ENCODE assay signal across 12 mouse cellular contexts in the genomic region with DNA sequence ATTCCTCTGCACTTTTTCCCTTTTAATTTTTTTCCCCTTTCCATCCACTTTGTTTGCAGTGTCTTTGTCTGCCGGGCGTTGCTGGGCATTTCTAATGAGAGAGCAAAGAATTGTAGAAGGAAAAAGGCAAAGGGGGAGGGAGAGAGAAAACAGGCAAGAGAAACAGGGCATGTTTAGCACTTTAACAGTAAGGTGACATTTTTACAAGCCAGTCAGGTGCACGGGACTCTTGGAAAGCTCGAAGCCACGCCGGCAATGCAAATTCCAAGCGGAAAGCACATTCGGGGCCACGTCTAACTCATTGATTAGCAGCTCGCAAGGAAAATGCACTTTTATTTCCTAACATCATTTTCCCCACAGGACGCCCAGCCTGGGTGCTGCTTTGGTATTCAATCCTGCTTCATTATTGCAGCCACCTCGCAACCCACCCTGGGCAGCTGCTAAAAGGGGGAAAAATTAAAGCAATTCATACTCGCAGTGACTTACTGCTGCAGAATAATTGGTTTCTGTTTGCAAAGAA.
DNase-seq lines count a peak whose midpoint lies in the region; ATAC-seq and TF ChIP-seq lines count a peak whose summit lies in the region.
"Had no signal": no experiment of that assay in that cellular context is flagged by ENCODE, and none has a peak within 500 bp of the region (broad histone marks: within the 10 kb centered on the region; RNA-seq: fewer than 3 reads in every experiment).

No protein-coding gene starts in this region.

- H3K9ac ChIP-seq in lung, embryonic 14.5 days = no peak overlapping the region
- H3K9ac ChIP-seq in hindbrain, embryonic 12.5 days = peak overlapping the region; percentile 1; the same call in 1 of the 2 replicates
- peak overlapping the region; percentile 34; the same call in 1 of the 2 replicates for H3K9ac ChIP-seq in midbrain, embryonic 12.5 days (replicated peaks)

- no peaks in the 10 kb centered on the region for H3K27me3 ChIP-seq in lung, embryonic 14.5 days (ENCODE audit: insufficient read depth, low read length)
- 0 out of 2 replicates have a peak, but pooled peaks cover 6% of the 10 kb centered on the region for H3K27me3 ChIP-seq in hindbrain, embryonic 12.5 days
- peaks cover 32% of the 10 kb centered on the region for H3K27me3 ChIP-seq in midbrain, embryonic 12.5 days
- H3K27me3 ChIP-seq: Patski had no signal

- H3K27ac ChIP-seq in lung, embryonic 14.5 days (ENCODE audit: low read depth) = 0 out of 2 replicates have a peak overlapping the region, but pooled peaks have one; percentile 6
- H3K27ac ChIP-seq in hindbrain, embryonic 12.5 days = peak overlapping the region; percentile 86
- peak overlapping the region; percentile 87 for H3K27ac ChIP-seq in midbrain, embryonic 12.5 days (replicated peaks)

- no peak for ATAC-seq in lung, embryonic 14.5 days (ENCODE audit: insufficient read depth)
- ATAC-seq in hindbrain, embryonic 12.5 days (ENCODE audit: low FRiP score) = peak; percentile 8; the same call in 1 of the 2 replicates
- no peak for ATAC-seq in midbrain, embryonic 12.5 days (ENCODE audit: low FRiP score, low read depth)
- no peak for ATAC-seq in erythroblast, adult 5-6 weeks (replicated peaks; ENCODE audit: low FRiP score, poor library complexity, severe bottlenecking)
- ATAC-seq: lung, postnatal 0 days; Patski had no signal

- WGBS in lung, embryonic 14.5 days = 37% methylated on average over 13 of the region's 13 CpGs
- WGBS in hindbrain, embryonic 12.5 days = 12% methylated on average over 13 of the region's 13 CpGs
- 5% methylated on average over 13 of the region's 13 CpGs for WGBS in midbrain, embryonic 12.5 days

- TF ChIP-seq CTCF in lung, embryonic 14.5 days (IDR thresholded peaks at IDR 0.05; ENCODE audit: low read depth) = no peak

- peaks cover 15% of the 10 kb centered on the region for H3K4me1 ChIP-seq in lung, embryonic 14.5 days (ENCODE audit: insufficient read depth)
- H3K4me1 ChIP-seq in hindbrain, embryonic 12.5 days = peaks cover 49% of the 10 kb centered on the region
- H3K4me1 ChIP-seq in midbrain, embryonic 12.5 days = peaks cover 55% of the 10 kb centered on the region

- no peaks in the 10 kb centered on the region for H3K9me3 ChIP-seq in lung, embryonic 14.5 days (ENCODE audit: low read depth, low read length)
- H3K9me3 ChIP-seq in hindbrain, embryonic 12.5 days (replicated peaks) = no peaks in the 10 kb centered on the region
- H3K9me3 ChIP-seq in midbrain, embryonic 12.5 days = no peaks in the 10 kb centered on the region

- no peak overlapping the region for H3K4me2 ChIP-seq in lung, embryonic 14.5 days
- peak overlapping the region; percentile 29 for H3K4me2 ChIP-seq in hindbrain, embryonic 12.5 days (replicated peaks)
- peak overlapping the region; percentile 28 for H3K4me2 ChIP-seq in midbrain, embryonic 12.5 days (replicated peaks)

- no peak for DNase-seq in lung, embryonic 14.5 days
- DNase-seq in lung, postnatal 10 days = no peak
- no peak for DNase-seq in kidney, adult 18-20 months
- no peak for DNase-seq in right cerebral cortex, adult 2 months (ENCODE audit: low spot score in 2 of 2)
- no peak for DNase-seq in thymus, postnatal 0 days (ENCODE audit: low spot score)
- DNase-seq: B cell, adult 2 months; kidney, adult 9 months had no signal

- H3K36me3 ChIP-seq in lung, embryonic 14.5 days (ENCODE audit: insufficient read depth) = no peaks in the 10 kb centered on the region
- no peaks in the 10 kb centered on the region for H3K36me3 ChIP-seq in hindbrain, embryonic 12.5 days
- H3K36me3 ChIP-seq in midbrain, embryonic 12.5 days = no peaks in the 10 kb centered on the region

- no peak overlapping the region for H3K4me3 ChIP-seq in lung, embryonic 14.5 days (ENCODE audit: low read depth, low read length)
- H3K4me3 ChIP-seq in hindbrain, embryonic 12.5 days = no peak overlapping the region
- no peak overlapping the region for H3K4me3 ChIP-seq in midbrain, embryonic 12.5 days

Comparison
In these comparisons a context has a peak if more than half of its experiments do, and no peak if none do; other contexts are left out.
1. H3K27ac ChIP-seq: peak in every context shown above with its lines; median percentile 87 in midbrain, embryonic 12.5 days; 86 in hindbrain, embryonic 12.5 days; 6 in lung, embryonic 14.5 days.